Mouse (Mus musculus): ENCODE results near the gene Mad1l1. TPM values are rescaled to one million over a fixed set of nuclear protein-coding genes. Genes with fewer than 3 reads are reported as not detected.

The Mad1l1 gene
- polyA plus RNA-seq, 1 experiment from 2014 or later, result 25.2 TPM

DNA sequence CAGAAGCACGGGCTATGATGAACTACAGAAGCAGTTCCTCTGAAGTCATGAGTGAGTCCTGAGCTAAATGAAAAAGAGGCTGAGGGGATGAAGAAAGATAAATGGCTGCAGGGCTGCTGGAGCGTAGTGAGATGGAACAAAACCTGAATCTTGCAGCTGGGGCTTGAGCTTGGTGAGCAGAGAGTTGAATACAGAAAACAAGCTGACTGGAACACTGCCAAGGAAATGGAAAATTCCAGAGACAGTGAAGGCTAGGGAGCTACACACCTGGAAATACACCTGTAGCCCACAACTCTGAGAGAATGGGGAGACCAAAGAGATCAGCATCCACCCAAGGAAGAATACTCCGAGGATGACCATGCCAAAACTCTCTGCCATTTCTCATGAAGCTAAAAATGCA, 93.0 kb downstream of the Mad1l1 start:
- H3K4me1 ChIP-seq, result no peaks in the 10 kb centered on the region
- no peak overlapping the region for H3K4me3 ChIP-seq
- 85% methylated on average over 3 of the region's 3 CpGs for WGBS
- H3K4me2 ChIP-seq, result no peak overlapping the region
- no peak overlapping the region for H3K9ac ChIP-seq
- no peak overlapping the region for H3K27ac ChIP-seq (replicated peaks)
- H3K9me3 ChIP-seq, result no peaks in the 10 kb centered on the region
- H3K36me3 ChIP-seq, result no peaks in the 10 kb centered on the region
- H3K27me3 ChIP-seq (replicated peaks), result no peaks in the 10 kb centered on the region
- no peak for ATAC-seq (ENCODE audit: extremely low read depth, insufficient number of reproducible peaks, low FRiP score, low TSS enrichment)

DNA sequence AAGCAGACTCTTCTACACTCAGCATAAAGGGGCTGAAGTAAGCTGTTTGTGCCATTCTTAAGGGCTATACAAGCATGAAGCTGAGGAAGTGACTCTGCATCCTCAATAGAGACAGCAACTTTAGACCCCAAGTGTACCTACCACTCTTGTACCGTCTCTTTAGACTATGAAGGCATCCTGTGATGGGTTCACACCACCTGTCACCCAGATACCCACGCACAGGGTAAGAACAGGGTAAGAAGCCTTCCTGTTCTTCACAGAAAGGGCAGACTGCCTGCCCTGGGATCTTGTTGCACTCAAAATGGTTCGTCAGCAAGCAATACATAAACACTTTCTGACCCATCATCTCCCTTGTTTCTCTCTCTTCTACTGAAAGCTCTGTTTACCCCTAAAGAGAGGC, 94.5 kb downstream of the Mad1l1 start:
- Histone ChIP-seq H3K4me2 (no peak overlapping the region), H3K4me3 (no peak overlapping the region), H3K27me3 (replicated peaks) (no peaks in the 10 kb centered on the region), H3K27ac (replicated peaks) (no peak overlapping the region), H3K9me3 (no peaks in the 10 kb centered on the region), H3K4me1 (no peaks in the 10 kb centered on the region), H3K9ac (no peak overlapping the region), H3K36me3 (no peaks in the 10 kb centered on the region)
- WGBS, result 77% methylated on average over 3 of the region's 3 CpGs
- no peak for ATAC-seq (ENCODE audit: extremely low read depth, insufficient number of reproducible peaks, low FRiP score, low TSS enrichment)

DNA sequence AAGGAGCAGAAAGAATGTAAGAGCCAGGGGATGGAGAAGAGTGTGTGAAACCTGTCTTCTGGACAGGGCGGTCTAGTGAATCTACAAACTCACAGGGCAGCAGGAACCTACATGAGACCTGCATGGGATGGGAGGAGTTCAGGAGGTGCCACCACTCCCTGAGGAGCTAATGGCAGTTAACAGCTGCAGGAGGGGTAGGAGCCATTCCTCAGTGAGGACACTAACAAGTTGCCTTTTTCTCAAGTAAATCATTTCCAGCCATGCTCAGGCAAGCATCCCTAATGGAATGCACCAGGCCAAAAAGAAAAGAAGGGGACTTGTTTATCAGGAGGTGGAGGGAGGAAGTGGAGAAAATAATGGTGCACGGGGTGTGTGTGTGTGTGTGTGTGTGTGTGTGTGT, 95.5 kb downstream of the Mad1l1 start:
- no peaks in the 10 kb centered on the region for H3K27me3 ChIP-seq (replicated peaks)
- H3K9me3 ChIP-seq, result no peaks in the 10 kb centered on the region
- no peak for ATAC-seq (ENCODE audit: extremely low read depth, insufficient number of reproducible peaks, low FRiP score, low TSS enrichment)
- H3K36me3 ChIP-seq, result no peaks in the 10 kb centered on the region
- 83% methylated on average over 2 of the region's 2 CpGs for WGBS
- no peak overlapping the region for H3K9ac ChIP-seq
- no peak overlapping the region for H3K4me2 ChIP-seq
- peaks cover 7% of the 10 kb centered on the region for H3K4me1 ChIP-seq
- no peak overlapping the region for H3K27ac ChIP-seq (replicated peaks)
- no peak overlapping the region for H3K4me3 ChIP-seq

DNA sequence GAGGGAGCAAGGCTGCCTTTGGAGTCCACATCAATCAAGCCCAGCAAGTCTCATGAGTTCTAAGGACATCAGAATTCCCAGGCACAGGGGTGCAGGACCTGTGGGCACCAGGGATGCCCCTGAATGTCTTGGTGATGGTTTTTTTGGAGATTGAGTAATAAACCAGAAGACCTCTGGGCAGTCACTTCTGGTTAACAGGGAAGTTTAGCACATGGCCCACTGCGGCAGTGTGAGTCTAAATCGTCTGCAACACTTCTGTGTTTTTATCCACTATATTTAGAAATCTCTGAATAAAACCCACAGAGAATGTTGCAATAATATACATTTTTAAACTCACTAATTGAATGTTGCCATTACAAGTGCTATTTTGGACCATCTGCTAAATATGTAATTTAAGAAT, 96.2 kb downstream of the Mad1l1 start:
- ATAC-seq (ENCODE audit: extremely low read depth, insufficient number of reproducible peaks, low FRiP score, low TSS enrichment), result no peak
- no peak overlapping the region for H3K9ac ChIP-seq
- peaks cover 10% of the 10 kb centered on the region for H3K4me1 ChIP-seq
- H3K9me3 ChIP-seq, result no peaks in the 10 kb centered on the region
- H3K4me3 ChIP-seq, result no peak overlapping the region
- H3K36me3 ChIP-seq, result no peaks in the 10 kb centered on the region
- H3K4me2 ChIP-seq, result no peak overlapping the region
- H3K27ac ChIP-seq (replicated peaks), result no peak overlapping the region
- 0 out of 2 replicates have a peak, but pooled peaks cover 2% of the 10 kb centered on the region for H3K27me3 ChIP-seq (replicated peaks)
- 90% methylated on average over 2 of the region's 2 CpGs for WGBS

DNA sequence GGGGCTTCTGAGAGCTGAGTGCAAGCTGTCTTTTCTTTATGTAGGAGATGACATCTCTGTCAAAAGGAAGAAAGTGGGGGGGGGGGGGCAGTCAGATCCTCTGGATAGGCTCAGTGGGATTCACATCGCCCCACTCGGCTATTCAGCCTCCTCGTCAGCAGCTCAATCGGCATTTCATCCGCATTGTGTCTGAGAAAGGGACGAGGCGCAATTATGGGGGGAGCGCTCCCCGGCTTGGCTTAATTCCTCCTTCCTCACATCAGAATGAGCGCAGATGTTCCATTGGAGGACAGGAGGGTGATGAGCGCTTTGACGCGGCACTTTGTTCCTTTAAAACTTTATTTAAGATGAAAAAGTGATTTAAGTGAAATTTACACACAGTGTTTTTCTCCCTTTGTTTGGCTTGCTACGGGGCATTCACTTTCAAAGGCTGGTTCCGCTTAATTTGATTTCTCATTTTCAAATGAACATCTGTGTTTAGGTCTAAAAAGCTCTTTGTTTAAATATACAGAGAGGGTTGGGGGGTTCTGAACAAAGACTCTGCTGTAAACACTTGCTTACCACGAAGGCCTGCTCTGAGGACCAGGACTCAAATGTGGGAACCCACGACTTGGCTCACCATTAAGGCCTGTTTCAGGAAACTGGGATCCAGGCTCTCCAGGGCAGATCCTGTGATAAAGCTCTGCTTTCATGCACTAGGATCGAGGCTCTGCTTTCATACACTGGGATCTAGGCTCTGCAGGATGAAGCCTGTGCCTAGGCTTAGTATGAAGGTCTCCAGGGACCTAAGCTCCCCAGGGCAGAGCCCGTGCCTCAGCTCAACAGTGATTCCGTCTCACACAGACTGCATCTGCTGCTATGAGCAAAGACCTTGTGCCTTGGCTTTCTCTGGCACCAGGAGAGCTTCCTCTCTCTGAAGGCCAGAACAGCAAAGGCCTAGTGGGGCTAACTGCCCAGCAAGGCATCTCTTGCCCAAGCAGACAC, 98.0 kb downstream of the Mad1l1 start:
- H3K36me3 ChIP-seq, result no peaks in the 10 kb centered on the region
- no peak overlapping the region for H3K4me2 ChIP-seq
- no peak overlapping the region for H3K9ac ChIP-seq
- no peak for ATAC-seq (ENCODE audit: extremely low read depth, insufficient number of reproducible peaks, low FRiP score, low TSS enrichment)
- WGBS, result 84% methylated on average over 20 of the region's 20 CpGs
- no peak overlapping the region for H3K27ac ChIP-seq (replicated peaks)
- H3K27me3 ChIP-seq (replicated peaks), result peaks cover 15% of the 10 kb centered on the region; the same call in 1 of the 2 replicates
- H3K4me1 ChIP-seq, result peaks cover 10% of the 10 kb centered on the region
- no peaks in the 10 kb centered on the region for H3K9me3 ChIP-seq
- no peak overlapping the region for H3K4me3 ChIP-seq

DNA sequence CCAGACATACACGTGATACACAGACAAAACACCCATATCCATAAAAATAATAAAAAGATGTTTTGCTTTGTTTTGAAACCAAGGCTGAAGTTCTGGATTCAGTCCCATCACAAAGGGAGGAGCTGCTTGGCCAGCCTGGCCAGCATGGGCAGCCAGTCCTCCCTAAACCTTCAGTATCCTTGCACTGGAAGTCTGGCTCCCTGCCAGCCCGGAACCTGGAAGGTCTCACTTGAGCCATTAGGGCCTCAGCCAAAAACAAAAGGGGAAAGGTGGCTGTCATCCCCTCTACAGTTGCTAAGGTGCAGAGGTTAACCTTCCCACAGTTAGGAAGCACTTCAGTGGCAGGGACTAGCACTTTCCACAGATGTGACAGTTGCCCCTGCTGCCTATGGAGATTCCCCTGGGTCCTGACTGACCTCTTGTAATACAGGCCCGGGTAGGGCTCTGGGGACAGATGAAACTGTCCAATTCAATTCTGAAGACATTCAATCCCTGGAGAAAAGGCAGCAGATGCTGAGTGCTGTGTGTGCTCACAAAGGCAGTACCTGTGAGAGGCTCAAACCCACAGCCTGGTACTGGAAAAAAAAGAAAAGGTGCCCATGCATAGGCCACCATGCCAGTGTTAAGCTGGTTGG, 100.2 kb downstream of the Mad1l1 start:
- peaks cover 28% of the 10 kb centered on the region for H3K4me1 ChIP-seq
- H3K9ac ChIP-seq, result no peak overlapping the region
- H3K4me3 ChIP-seq, result no peak overlapping the region
- H3K4me2 ChIP-seq, result no peak overlapping the region
- no peaks in the 10 kb centered on the region for H3K36me3 ChIP-seq
- no peaks in the 10 kb centered on the region for H3K9me3 ChIP-seq
- WGBS, result 64% methylated on average over 3 of the region's 3 CpGs
- ATAC-seq (ENCODE audit: extremely low read depth, insufficient number of reproducible peaks, low FRiP score, low TSS enrichment), result no peak
- peaks cover 15% of the 10 kb centered on the region; the same call in 1 of the 2 replicates for H3K27me3 ChIP-seq (replicated peaks)
- H3K27ac ChIP-seq (replicated peaks), result no peak overlapping the region

DNA sequence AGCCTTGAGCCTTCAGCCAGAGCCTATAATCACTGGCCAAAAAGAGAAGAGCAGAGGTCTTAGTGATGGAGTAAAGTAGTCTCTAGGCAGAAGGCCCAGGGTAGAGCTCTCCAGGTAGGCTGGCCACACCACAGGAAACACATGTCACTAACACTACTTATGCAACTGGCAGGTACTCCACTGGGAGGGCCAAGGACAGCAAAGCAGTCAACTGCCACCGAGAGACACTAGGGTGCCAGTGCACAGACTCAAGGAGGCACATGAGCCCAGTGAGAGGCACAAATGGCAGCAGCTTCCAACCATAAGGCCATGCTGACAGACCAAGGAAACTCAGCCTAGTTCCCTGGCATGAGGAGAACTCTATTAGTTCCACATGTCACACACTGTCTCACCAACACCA, 102.1 kb downstream of the Mad1l1 start:
- Histone ChIP-seq H3K9ac (no peak overlapping the region), H3K27ac (replicated peaks) (no peak overlapping the region)

DNA sequence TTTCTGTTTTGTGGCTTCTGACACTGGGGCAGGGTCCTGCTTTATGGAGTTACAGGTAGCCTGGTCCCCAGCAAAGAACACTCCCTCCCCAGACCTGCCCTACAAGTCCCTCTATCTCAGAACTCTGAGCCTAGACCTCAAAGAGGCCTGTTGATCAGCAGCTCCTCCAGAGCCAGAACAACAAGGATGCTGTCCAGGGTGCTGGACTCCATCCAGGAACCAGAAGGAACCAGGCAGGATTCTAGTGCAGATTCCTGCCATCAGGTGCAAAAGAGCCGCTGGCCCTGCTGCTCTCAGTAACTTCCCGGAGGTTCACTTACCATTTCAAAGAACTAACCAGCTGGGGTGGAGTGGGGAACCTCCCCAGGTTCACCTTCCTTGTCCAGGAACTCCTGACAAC, 103.5 kb downstream of the Mad1l1 start:
- Histone ChIP-seq H3K4me1 (peaks cover 32% of the 10 kb centered on the region), H3K4me3 (no peak overlapping the region), H3K9ac (no peak overlapping the region), H3K27ac (replicated peaks) (no peak overlapping the region), H3K9me3 (no peaks in the 10 kb centered on the region), H3K27me3 (replicated peaks) (peaks cover 21% of the 10 kb centered on the region; the same call in 1 of the 2 replicates), H3K4me2 (no peak overlapping the region), H3K36me3 (no peaks in the 10 kb centered on the region)
- ATAC-seq (ENCODE audit: extremely low read depth, insufficient number of reproducible peaks, low FRiP score, low TSS enrichment), result no peak
- WGBS, result 30% methylated on average over 2 of the region's 2 CpGs

More for the DNA sequence above, 102.1 kb downstream of the Mad1l1 start:
- Histone ChIP-seq H3K4me2 (no peak overlapping the region), H3K9me3 (no peaks in the 10 kb centered on the region), H3K4me3 (no peak overlapping the region), H3K36me3 (no peaks in the 10 kb centered on the region), H3K4me1 (peaks cover 29% of the 10 kb centered on the region), H3K27me3 (replicated peaks) (peaks cover 15% of the 10 kb centered on the region; the same call in 1 of the 2 replicates)
- ATAC-seq (ENCODE audit: extremely low read depth, insufficient number of reproducible peaks, low FRiP score, low TSS enrichment), result no peak
- WGBS, result 67% methylated on average over 1 of the region's 1 CpGs

DNA sequence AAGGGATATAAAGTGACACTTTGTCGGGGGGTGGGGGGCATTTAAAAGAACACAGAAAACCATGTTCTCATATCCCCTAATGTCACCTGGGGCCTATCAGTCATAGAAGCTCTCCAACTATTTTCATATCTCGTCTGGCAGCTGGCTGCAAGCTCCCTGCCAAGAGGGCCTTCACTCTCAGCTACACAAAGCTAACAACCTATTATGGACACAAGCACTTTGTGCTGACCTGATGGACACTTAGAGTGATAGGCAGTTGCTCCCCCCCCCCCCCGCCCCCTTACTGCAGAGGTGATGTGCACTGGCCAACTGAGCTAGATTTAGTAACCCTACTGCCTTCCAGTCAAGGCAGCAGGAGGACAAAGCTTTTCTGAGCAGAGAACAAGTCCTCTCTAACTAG, 104.3 kb downstream of the Mad1l1 start:
- H3K4me2 ChIP-seq, result no peak overlapping the region

DNA sequence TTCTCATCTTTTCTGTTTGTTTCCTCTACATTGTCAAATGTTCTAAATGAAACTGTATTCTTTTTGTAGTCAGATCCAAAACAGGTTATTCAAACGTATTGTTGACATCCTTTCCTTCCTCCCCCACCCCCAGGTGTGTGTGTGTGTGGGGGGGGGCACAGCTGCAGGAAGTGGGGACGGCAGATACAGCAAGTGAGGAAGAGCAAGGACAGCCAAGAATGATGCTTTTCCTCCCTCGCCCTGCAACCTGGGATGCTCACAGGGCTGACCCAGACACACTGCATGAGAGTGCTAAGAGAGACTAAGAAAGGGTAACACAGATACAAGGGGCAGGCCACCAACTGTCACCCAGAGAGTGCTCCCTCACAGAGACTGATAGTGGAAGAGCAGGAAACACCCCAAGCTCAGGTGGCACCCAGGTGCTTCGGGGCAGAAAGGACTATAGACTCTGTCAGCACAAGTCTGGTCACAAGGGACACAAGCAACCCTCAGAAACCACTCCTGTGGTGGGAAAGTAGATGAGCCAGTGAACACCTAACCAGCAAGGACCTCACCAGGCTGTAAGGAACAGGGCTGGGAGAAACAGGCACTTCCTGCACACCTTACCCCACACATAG, 105.8 kb downstream of the Mad1l1 start:
- Histone ChIP-seq H3K9ac (no peak overlapping the region), H3K27ac (replicated peaks) (no peak overlapping the region), H3K4me3 (no peak overlapping the region), H3K4me2 (no peak overlapping the region), H3K36me3 (no peaks in the 10 kb centered on the region), H3K4me1 (peaks cover 25% of the 10 kb centered on the region), H3K9me3 (no peaks in the 10 kb centered on the region), H3K27me3 (replicated peaks) (peaks cover 27% of the 10 kb centered on the region; the same call in 1 of the 2 replicates)
- 60% methylated on average over 4 of the region's 4 CpGs for WGBS
- no peak for ATAC-seq (ENCODE audit: extremely low read depth, insufficient number of reproducible peaks, low FRiP score, low TSS enrichment)

More for the DNA sequence above, 104.3 kb downstream of the Mad1l1 start:
- Histone ChIP-seq H3K36me3 (no peaks in the 10 kb centered on the region), H3K27me3 (replicated peaks) (peaks cover 24% of the 10 kb centered on the region; the same call in 1 of the 2 replicates), H3K27ac (replicated peaks) (0 out of 2 replicates have a peak overlapping the region, but pooled peaks have one; percentile 30), H3K9me3 (no peaks in the 10 kb centered on the region), H3K9ac (no peak overlapping the region), H3K4me1 (peaks cover 35% of the 10 kb centered on the region), H3K4me3 (no peak overlapping the region)
- 45% methylated on average over 3 of the region's 3 CpGs for WGBS
- no peak for ATAC-seq (ENCODE audit: extremely low read depth, insufficient number of reproducible peaks, low FRiP score, low TSS enrichment)

DNA sequence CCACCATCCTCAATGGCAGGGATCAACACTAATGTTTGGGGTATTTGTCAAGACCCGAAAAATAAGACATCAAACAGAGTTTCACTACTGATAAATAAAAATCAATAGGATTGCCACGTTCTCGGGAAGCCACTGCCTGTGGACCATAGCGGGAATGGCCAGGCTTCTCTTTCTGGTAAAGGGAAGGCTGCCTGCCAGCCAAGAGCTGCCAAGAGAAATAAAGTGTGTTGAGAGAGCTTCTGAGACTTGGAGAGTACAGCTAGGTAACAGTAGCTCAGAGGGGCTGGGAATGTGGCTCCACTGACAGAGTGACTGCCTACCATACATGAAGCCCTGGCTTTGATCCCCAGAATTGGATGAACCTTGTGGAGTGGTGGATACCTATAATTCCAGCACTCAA, 108.4 kb downstream of the Mad1l1 start:
- H3K4me1 ChIP-seq, result peaks cover 41% of the 10 kb centered on the region
- H3K27ac ChIP-seq (replicated peaks), result no peak overlapping the region
- H3K9me3 ChIP-seq, result no peaks in the 10 kb centered on the region
- no peak overlapping the region for H3K4me2 ChIP-seq
- no peaks in the 10 kb centered on the region for H3K36me3 ChIP-seq
- peaks cover 13% of the 10 kb centered on the region; the same call in 1 of the 2 replicates for H3K27me3 ChIP-seq (replicated peaks)
- 69% methylated on average over 4 of the region's 4 CpGs for WGBS
- H3K4me3 ChIP-seq, result no peak overlapping the region
- no peak for ATAC-seq (ENCODE audit: extremely low read depth, insufficient number of reproducible peaks, low FRiP score, low TSS enrichment)
- no peak overlapping the region for H3K9ac ChIP-seq

Measured in heart, embryonic 13.5 days (tissue).